Mouse (Mus musculus) ES-Bruce4 (cell line): Measurements from ENCODE around the gene Tmed11.

Source experiments
- CTCF ChIP-seq: IDR thresholded peaks from one replicate; pipeline ENCODE4 v1.8.1; 2011; ENCODE audit warnings: low read depth, low read length
- EP300 ChIP-seq: IDR thresholded peaks from 2 replicates; pipeline ENCODE4 v1.6.1; 2011; ENCODE audit warnings: low read depth, low read length; ENCODE audit not compliant: insufficient read depth

GRCm38 (mm10) chr5:108727425-108727824, 67.7 kb downstream of the Tmed11 start:
- no peak for TF ChIP-seq EP300
- no peak for TF ChIP-seq CTCF
